Mouse (Mus musculus): Measurements from ENCODE around the gene Itsn1. TPM values are rescaled to one million over a fixed set of nuclear protein-coding genes. Genes with fewer than 3 reads are reported as not detected.
A peak's percentile ranks its signal among the peaks of the same experiment; 100 is the strongest.

The Itsn1 gene
- total RNA-seq, 1 experiment from 2014 or later, result 74.9 TPM

- no peak for ATAC-seq (replicated peaks in 1 of 2; ENCODE audit: insufficient read depth in 1 of 2, low FRiP score in 2 of 2, low TSS enrichment in 1 of 2, low read depth in 1 of 2, poor library complexity in 2 of 2, severe bottlenecking in 2 of 2)
Observed at GRCm38 (mm10) chr16:91867672-91868071, 138.6 kb downstream of the Itsn1 start.

DNA sequence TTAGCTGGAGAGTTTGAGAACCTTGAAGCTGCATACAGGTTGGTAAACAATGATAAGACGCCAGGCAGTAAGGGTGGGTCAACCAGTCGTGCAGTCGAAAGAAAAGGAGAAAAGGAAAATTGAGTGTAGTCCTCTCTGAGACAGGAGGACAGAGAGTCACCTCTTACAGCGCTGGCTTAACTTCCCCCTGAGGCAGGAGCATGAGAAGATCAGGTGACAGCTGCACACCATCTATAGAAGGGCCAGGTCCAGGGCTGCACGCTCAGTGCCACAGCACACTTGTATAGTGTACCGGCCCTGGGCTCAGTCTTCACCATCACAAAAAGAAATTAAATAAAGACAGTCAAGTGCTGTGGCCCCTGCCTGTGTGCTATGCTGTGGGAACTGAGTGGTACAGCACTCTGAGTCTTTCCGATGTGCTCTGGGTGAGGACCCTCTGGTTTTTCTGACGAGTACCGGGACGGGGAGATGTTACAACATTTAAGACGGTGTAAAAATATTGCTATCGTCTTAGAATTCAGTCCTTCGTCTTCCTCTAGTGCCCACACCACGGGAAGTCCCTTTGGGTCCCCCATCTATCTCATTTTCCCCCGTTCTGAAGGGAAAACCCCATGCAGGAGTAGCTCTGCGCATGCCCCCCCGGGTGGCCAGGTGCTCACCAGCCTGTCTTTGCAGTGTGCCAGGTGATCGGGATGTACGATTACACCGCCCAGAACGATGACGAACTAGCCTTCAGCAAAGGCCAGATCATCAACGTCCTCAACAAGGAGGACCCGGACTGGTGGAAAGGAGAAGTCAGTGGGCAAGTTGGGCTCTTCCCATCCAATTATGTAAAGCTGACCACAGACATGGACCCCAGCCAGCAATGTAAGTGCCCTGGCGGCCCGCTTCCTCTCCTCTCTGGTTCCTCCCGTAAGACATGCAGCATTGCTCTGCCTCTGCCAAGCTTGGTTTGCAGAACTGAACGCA is 140.1 kb downstream of the Itsn1 start:
- ATAC-seq (replicated peaks in 1 of 2; ENCODE audit: insufficient read depth in 1 of 2, low FRiP score in 2 of 2, low TSS enrichment in 1 of 2, low read depth in 1 of 2, poor library complexity in 2 of 2, severe bottlenecking in 2 of 2), result peak; percentile 73 to 86

- ATAC-seq (replicated peaks in 1 of 2; ENCODE audit: insufficient read depth in 1 of 2, low FRiP score in 2 of 2, low TSS enrichment in 1 of 2, low read depth in 1 of 2, poor library complexity in 2 of 2, severe bottlenecking in 2 of 2), result peak; percentile 44 to 61
Observed at GRCm38 (mm10) chr16:91870158-91870582, 141.1 kb downstream of the Itsn1 start.

DNA sequence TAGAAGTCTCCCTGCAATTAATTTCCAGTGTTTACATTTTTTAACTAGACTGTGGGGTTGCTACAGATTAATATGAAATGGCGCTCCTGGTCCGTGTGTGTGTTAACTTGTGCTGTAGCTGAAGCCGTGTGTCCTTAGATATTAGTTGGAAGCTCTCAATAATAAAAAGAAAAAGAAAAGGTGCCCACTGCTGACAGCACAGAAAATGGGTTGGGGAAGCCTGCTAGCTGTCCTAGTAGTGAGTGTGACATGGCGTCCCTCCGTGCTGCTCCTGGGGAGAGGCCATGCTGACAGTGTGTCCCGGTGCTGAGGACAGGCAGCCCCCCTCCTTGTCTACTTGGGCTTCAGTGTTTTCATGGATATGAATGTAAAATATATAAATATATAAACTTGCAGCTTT is 142.1 kb downstream of the Itsn1 start:
- ATAC-seq (replicated peaks in 1 of 2; ENCODE audit: insufficient read depth in 1 of 2, low FRiP score in 2 of 2, low TSS enrichment in 1 of 2, low read depth in 1 of 2, poor library complexity in 2 of 2, severe bottlenecking in 2 of 2), result no peak

DNA sequence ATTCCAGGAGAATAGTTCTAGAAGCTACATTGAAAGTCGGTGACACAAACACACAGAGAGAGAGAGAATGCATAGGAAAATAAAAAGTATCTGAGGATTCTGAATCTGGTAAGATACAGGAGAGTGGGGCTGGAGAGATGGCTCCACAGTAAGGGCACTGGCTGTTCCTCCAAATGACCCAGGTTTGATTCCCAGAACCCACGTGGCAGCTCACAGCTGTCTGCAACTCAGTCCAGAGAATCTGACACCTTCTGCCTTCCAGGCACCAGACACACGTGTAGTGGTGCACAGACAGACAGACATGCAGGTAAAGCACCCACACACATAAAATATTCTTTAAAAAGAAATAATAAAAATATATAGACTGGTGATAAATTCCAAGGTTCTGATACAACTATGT is 144.6 kb downstream of the Itsn1 start:
- no peak for ATAC-seq (replicated peaks in 1 of 2; ENCODE audit: insufficient read depth in 1 of 2, low FRiP score in 2 of 2, low TSS enrichment in 1 of 2, low read depth in 1 of 2, poor library complexity in 2 of 2, severe bottlenecking in 2 of 2)

GRCm38 (mm10) chr16:91875567-91876344 is 146.7 kb downstream of the Itsn1 start:
- peak; percentile 27 to 41; a peak in 2 of 4 replicates for ATAC-seq (replicated peaks in 1 of 2; ENCODE audit: insufficient read depth in 1 of 2, low FRiP score in 2 of 2, low TSS enrichment in 1 of 2, low read depth in 1 of 2, poor library complexity in 2 of 2, severe bottlenecking in 2 of 2)

DNA sequence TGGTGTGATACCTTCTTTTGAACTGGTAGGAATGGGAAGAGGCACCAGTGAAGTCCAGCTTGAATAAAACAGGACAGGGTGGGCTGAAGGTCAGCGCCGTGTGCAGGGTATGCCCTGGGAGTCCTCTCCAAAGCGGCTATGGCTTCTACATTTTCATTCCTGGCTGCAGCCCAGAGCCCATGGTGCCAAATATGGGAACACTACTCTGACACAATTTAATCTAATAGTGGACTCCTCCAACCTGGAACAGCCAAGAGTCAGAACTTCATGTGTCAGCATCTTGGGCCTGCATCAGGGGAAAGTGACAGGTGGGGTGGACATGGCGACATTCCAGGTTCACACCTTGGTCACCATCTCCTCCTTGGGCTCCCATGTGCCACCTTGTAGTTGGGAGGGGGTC is 147.4 kb downstream of the Itsn1 start:
- no peak for ATAC-seq (replicated peaks in 1 of 2; ENCODE audit: insufficient read depth in 1 of 2, low FRiP score in 2 of 2, low TSS enrichment in 1 of 2, low read depth in 1 of 2, poor library complexity in 2 of 2, severe bottlenecking in 2 of 2)

GRCm38 (mm10) chr16:91879101-91879500 is 150.0 kb downstream of the Itsn1 start:
- ATAC-seq (replicated peaks in 1 of 2; ENCODE audit: insufficient read depth in 1 of 2, low FRiP score in 2 of 2, low TSS enrichment in 1 of 2, low read depth in 1 of 2, poor library complexity in 2 of 2, severe bottlenecking in 2 of 2), result no peak

GRCm38 (mm10) chr16:91880869-91881767 is 152.0 kb downstream of the Itsn1 start:
- ATAC-seq (replicated peaks in 1 of 2; ENCODE audit: insufficient read depth in 1 of 2, low FRiP score in 2 of 2, low TSS enrichment in 1 of 2, low read depth in 1 of 2, poor library complexity in 2 of 2, severe bottlenecking in 2 of 2), result no peak

DNA sequence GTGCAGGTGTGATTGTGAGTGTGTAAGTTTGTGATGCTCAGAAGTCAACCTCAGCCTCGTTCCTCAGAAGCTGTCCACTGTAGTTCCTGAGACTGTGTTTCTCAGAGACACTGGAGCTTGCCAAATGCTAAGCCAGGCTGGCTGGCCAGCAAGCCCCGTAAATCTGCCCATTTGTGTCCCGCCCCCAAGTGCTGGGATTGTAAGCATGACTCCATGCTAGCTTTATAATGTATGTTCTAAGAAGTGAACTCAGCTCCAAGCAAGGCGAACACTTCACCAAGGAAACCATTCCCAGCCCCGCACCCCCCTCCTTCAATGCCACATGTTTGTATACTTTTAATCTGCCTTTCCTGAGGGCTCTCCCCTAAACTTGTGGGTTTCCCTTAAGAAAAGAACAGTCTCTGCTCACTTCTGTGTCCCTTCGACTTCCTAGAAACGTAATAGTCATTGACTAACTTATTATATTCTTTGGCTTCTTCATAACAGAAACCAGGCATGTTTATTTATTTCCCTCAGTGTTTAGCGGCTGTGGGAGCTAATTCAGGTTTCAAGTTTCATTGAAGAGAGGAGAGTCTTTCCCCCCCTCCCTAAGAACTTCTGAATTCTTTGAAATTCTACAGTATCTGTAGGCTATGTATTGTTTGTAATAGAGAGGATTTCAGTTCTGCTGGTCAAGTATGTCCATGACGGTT is 153.2 kb downstream of the Itsn1 start:
- no peak for ATAC-seq (replicated peaks in 1 of 2; ENCODE audit: insufficient read depth in 1 of 2, low FRiP score in 2 of 2, low TSS enrichment in 1 of 2, low read depth in 1 of 2, poor library complexity in 2 of 2, severe bottlenecking in 2 of 2)

- no peak for ATAC-seq (replicated peaks in 1 of 2; ENCODE audit: insufficient read depth in 1 of 2, low FRiP score in 2 of 2, low TSS enrichment in 1 of 2, low read depth in 1 of 2, poor library complexity in 2 of 2, severe bottlenecking in 2 of 2)
Observed at GRCm38 (mm10) chr16:91883636-91884035, 154.6 kb downstream of the Itsn1 start.

DNA sequence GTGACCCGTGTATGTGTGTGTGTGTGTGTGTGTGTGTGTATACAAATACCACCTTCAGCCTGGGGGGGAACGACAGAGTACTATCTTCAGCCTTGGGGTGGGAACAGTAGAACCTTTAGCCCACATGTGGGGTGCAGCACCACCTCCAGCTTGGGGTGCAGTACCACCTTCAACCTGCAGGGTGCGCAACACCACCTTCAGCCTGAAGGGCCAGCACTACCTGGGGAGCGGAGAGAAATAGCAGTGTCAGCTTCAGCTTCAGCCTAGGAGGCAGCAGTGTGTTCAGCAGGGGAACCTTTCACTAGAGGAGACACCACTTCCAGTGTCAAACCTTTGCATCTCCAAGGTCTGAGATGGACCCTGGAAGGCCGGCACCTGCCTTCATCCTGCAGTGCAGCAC is 155.1 kb downstream of the Itsn1 start:
- ATAC-seq (replicated peaks in 1 of 2; ENCODE audit: insufficient read depth in 1 of 2, low FRiP score in 2 of 2, low TSS enrichment in 1 of 2, low read depth in 1 of 2, poor library complexity in 2 of 2, severe bottlenecking in 2 of 2), result peak; percentile 22 to 73; a peak in 2 of 4 replicates

- no peak for ATAC-seq (replicated peaks in 1 of 2; ENCODE audit: insufficient read depth in 1 of 2, low FRiP score in 2 of 2, low TSS enrichment in 1 of 2, low read depth in 1 of 2, poor library complexity in 2 of 2, severe bottlenecking in 2 of 2)
Observed at GRCm38 (mm10) chr16:91885389-91886122, 156.5 kb downstream of the Itsn1 start.

DNA sequence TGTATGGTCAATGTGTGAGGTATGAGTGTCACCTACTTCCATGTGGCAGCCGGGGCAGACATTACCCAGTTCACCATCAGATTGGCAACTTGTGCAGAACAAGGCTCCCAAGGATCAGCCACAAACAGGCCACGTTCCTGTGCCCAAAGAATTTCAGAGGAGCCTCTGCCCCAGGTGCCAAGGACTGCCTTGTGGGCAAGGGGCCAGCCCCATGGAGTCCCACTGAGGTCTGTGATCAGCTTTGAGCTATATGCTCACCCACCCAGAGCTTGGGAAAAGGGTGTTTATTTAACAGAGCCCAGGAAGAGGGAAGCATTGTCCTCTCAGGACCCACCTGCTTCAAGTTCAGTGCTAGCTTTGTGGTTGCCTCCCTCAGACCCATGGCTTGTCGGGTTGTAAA is 159.3 kb downstream of the Itsn1 start:
- no peak for ATAC-seq (replicated peaks in 1 of 2; ENCODE audit: insufficient read depth in 1 of 2, low FRiP score in 2 of 2, low TSS enrichment in 1 of 2, low read depth in 1 of 2, poor library complexity in 2 of 2, severe bottlenecking in 2 of 2)

DNA sequence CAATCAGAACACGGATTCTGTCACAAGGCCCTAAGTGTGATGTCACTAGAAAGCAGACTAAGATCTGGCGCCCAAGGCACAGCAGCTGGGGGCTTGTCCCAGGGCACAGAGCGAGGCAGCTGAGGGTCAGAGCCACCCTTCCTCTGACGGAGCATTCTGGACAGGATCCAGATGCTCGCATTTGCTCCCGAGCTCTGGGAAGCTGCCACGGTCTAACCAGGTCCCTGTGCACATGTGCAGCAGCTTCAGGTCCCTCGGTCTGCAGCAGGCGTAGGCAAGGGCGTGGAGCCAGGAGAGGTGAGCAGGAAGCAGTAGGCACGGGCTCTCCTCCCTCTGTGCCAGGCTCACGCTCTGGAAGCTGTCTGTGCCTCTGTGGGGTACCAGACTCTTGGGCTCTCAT is 160.8 kb downstream of the Itsn1 start:
- ATAC-seq (replicated peaks in 1 of 2; ENCODE audit: insufficient read depth in 1 of 2, low FRiP score in 2 of 2, low TSS enrichment in 1 of 2, low read depth in 1 of 2, poor library complexity in 2 of 2, severe bottlenecking in 2 of 2), result peak in 1 of 2 experiments; percentile 10; a peak in 1 of 4 replicates

GRCm38 (mm10) chr16:91891218-91891617 is 162.1 kb downstream of the Itsn1 start:
- ATAC-seq (replicated peaks in 1 of 2; ENCODE audit: insufficient read depth in 1 of 2, low FRiP score in 2 of 2, low TSS enrichment in 1 of 2, low read depth in 1 of 2, poor library complexity in 2 of 2, severe bottlenecking in 2 of 2), result no peak

Data from hematopoietic stem cell, adult 5-6 weeks (primary cell).